Mouse (Mus musculus): ENCODE measurements at regions not wholly inside any gene's neighbourhood (a gene's known extent, or its start where the extent isn't known, plus 50 kb on each side); places are given as distances from the start of the nearest gene placed in this dataset.
"Not testable (repeated sequence)": the region's sequence is repeated elsewhere in the genome, so short reads cannot be mapped to it uniquely, and the experiment has no call there.

DNA sequence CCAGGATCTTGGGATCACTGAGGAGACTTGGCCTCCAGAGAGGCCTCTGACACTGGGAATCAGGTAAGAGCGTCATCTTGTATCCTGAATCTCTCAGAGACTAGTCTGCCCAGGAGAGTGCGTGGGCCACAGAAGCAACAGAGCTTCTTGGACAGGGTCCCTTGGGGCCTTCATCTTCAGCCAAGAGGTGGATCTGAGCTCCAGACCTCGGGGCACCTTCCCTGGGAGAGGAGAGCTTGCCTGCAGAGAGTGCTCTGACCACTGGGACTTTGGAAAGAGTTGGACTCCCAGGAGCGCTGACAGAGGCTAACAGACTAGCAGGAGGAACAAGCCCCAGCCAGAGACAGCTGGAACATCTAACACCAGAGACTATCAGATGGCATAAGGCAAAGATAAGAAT, 73.9 kb upstream of the Gm15319 start:
- not testable (repeated sequence) for H3K4me1 ChIP-seq (ENCODE audit: control insufficient read depth, insufficient read depth, low read length); H3K27ac ChIP-seq (ENCODE audit: insufficient read depth, low read depth, low read length); H3K4me3 ChIP-seq (ENCODE audit: insufficient read depth, low read length)

GRCm38 (mm10) chr8:20433236-20433635, 70.2 kb upstream of the Gm15319 start:
- H3K4me3 ChIP-seq (ENCODE audit: insufficient read depth, low read length); H3K4me1 ChIP-seq (ENCODE audit: control insufficient read depth, insufficient read depth, low read length); H3K27ac ChIP-seq (ENCODE audit: insufficient read depth, low read depth, low read length): not testable (repeated sequence)

GRCm38 (mm10) chr8:20429469-20429868, 66.5 kb upstream of the Gm15319 start:
- not testable (repeated sequence) for H3K4me1 ChIP-seq (ENCODE audit: control insufficient read depth, insufficient read depth, low read length); H3K4me3 ChIP-seq (ENCODE audit: insufficient read depth, low read length); H3K27ac ChIP-seq (ENCODE audit: insufficient read depth, low read depth, low read length)

DNA sequence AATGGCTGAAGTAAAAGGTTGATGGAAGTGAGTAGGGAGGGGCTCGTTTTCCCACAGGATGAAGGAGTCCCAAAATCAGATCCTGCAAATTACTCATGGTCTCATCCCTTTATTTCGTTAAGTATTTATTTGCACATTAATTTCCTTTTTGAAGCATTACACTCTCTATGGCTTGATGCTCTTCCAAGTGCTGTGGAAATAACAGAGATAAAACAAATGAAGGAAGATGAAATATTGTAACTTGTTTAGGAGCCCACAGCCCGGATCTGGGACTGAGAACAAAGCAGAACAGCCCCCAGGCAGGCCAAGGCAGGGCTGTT, 61.9 kb upstream of the Gm15319 start:
- H3K4me3 ChIP-seq (ENCODE audit: insufficient read depth, low read length) = peak overlapping the region; percentile 29; the same call in 1 of the 2 replicates
- H3K27ac ChIP-seq (ENCODE audit: insufficient read depth, low read depth, low read length); H3K4me1 ChIP-seq (ENCODE audit: control insufficient read depth, insufficient read depth, low read length): not testable (repeated sequence)

GRCm38 (mm10) chr8:20424104-20424902, 61.3 kb upstream of the Gm15319 start:
- TF ChIP-seq CTCF (IDR thresholded peaks at IDR 0.05; ENCODE audit: low read depth, low read length) = peak; percentile 50
- H3K27ac ChIP-seq (ENCODE audit: insufficient read depth, low read depth, low read length) = 0 out of 2 replicates have a peak overlapping the region, but pooled peaks have one; percentile 18
- H3K4me3 ChIP-seq (ENCODE audit: insufficient read depth, low read length) = peak overlapping the region; percentile 78
- H3K4me1 ChIP-seq (ENCODE audit: control insufficient read depth, insufficient read depth, low read length) = not testable (repeated sequence)

DNA sequence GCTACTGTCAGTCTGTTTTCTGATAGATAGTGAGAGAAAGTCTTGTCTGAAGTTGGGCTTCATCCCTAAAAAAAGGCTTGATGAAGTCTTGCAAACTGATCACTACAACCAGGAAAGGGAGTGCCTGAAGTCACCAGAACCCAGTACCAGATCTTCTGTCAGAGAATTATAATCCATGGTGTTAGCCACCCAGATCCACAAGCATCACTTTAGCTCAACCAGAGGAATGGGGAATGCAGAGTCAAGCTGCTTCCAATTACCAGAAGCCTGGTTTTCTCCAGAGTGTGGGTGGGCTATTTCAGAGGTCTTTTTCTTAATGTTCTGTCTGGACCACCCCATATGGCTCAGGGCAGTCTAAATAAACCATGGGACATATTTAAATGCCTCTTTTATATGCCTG, 57.8 kb upstream of the Gm15319 start:
- not testable (repeated sequence) for H3K4me1 ChIP-seq (ENCODE audit: control insufficient read depth, insufficient read depth, low read length); H3K27ac ChIP-seq (ENCODE audit: insufficient read depth, low read depth, low read length); H3K4me3 ChIP-seq (ENCODE audit: insufficient read depth, low read length)

Measured in bone marrow macrophage, adult 2 months (primary cell).